Mouse (Mus musculus): ENCODE data around the gene Gm14403. TPM values are rescaled to one million over a fixed set of nuclear protein-coding genes. Genes with fewer than 3 reads are reported as not detected.

Gm14403 gene
- total RNA-seq (2023): 3.0 TPM

DNA sequence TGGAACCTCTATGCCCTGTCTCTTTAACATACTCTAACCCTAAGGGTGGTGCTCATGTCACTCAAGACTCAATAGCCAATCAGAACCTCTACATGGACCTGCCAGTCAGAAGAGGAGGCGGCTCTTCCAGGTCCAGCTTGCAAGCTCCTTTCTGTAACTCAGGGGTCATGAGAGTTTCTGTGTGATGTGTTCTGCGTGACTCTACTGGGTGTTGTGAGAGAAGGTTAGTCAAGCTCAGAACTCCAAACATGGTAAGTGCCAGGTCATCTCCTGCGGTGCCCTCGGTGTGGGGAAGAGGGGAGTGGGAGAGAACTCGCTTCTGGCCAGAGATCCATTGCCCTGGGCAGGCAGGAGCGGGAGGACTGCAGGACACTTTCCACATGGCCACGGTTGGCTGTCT is at the start of gene Gm14403:
Gm14403 (plus strand) TSS at position 149 of the 400 bp plus-strand sequence.

DNA sequence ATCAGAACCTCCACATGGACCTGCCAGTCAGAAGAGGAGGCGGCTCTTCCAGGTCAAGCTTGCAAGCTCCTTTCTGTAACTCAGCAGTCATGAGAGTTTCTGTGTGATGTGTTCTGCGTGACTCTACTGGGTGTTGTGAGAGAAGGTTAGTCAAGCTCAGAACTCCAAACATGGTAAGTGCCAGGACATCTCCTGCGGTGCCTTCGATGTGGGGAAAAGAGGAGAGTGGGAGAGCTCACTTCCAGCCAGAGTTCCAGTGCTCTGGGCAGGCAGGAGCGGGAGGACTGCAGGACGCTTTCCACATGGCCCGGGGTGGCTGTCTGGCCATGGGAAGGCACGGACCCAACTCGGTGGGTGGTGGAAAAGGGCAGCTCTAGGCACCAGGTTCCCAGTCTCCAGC is 33.3 kb upstream of the Gm14403 start, which contains the start of gene Zfp970:
Zfp970 (plus strand) TSS at position 58 of the 400 bp plus-strand sequence.

Other genes starting within 250 kb of the Gm14403 start
- not detected for gene Gm14409, start 231.2 kb upstream of the Gm14403 start, total RNA-seq (2023)
- gene Gm14412, start 173.9 kb upstream of the Gm14403 start, total RNA-seq (2023): not detected
- 2.8 TPM for gene Gm14418, start 99.9 kb upstream of the Gm14403 start, total RNA-seq (2023)
- 8.7 TPM for gene Zfp970, start 33.5 kb upstream of the Gm14403 start, total RNA-seq (2023)
- not detected for gene Gm14406, start 80.0 kb downstream of the Gm14403 start, total RNA-seq (2023)

All from CD4-positive naive resting alpha-beta T cell, adult 76 days (primary cell).